Mouse (Mus musculus): Measurements from ENCODE around the gene Cmah. TPM values are rescaled to one million over a fixed set of nuclear protein-coding genes. Genes with fewer than 3 reads are reported as not detected.

The Cmah gene
- total and polyA plus RNA-seq, 3 experiments: 1.4 to 2.2 TPM; not detected in 1

DNA sequence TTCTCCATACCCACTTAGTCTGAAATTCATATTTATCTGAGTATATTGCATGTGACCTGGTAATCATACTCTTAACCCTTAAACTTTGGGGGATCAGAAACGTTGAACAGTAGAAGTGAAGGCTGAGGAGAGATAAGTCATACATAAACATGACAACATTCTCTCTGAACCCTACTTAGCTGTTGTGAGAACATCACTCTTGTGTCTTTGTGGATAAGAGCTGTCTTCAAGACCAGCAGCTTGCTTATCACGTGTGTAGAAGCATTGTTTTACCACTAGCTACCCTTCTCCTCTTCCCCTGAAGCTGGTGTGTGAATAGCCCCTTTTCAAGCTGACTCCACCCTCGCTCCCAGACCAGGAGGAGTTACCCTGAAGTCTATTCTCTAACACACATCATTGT lies 94.8 kb downstream of the Cmah start (continued):
- no peak for TF ChIP-seq USF2 (IDR thresholded peaks at IDR 0.05; ENCODE audit: borderline replicate concordance in 1 of 2, insufficient read depth in 1 of 2, low read depth in 1 of 2, low read length in 2 of 2)

GRCm38 (mm10) chr13:24430215-24430614 lies 103.0 kb downstream of the Cmah start:
- H3K36me3 ChIP-seq (ENCODE audit: control insufficient read depth in 1 of 2, insufficient read depth in 2 of 2, low read length in 2 of 2): no peaks in the 10 kb centered on the region
- H3K27ac ChIP-seq (ENCODE audit: control insufficient read depth, low read depth, low read length): no peak overlapping the region
- H3K4me3 ChIP-seq (ENCODE audit: control insufficient read depth in 1 of 2, insufficient read depth in 1 of 2, low read depth in 2 of 2, low read length in 2 of 2): no peak overlapping the region
- H3K9me3 ChIP-seq (replicated peaks; ENCODE audit: insufficient read depth, low read length): no peaks in the 10 kb centered on the region
- no peaks in the 10 kb centered on the region; a peak in 2 of 4 replicates for H3K27me3 ChIP-seq (ENCODE audit: control insufficient read depth in 1 of 2, insufficient read depth in 2 of 2, low read length in 2 of 2)
- H3K9ac ChIP-seq (ENCODE audit: control insufficient read depth, low read depth, low read length, poor library complexity, severe bottlenecking): no peak overlapping the region
- H3K4me1 ChIP-seq (ENCODE audit: control insufficient read depth in 1 of 2, insufficient read depth in 2 of 2, low read length in 2 of 2): no peaks in the 10 kb centered on the region
- no peak for TF ChIP-seq POLR2AphosphoS2 (IDR thresholded peaks at IDR 0.05; ENCODE audit: low read length)
- no peak for TF ChIP-seq NRF1 (IDR thresholded peaks at IDR 0.05; ENCODE audit: insufficient read depth, low read depth, low read length, poor library complexity, severe bottlenecking)
- no peak for TF ChIP-seq MAX (IDR thresholded peaks at IDR 0.05; ENCODE audit: low read length)
- TF ChIP-seq USF2 (IDR thresholded peaks at IDR 0.05; ENCODE audit: borderline replicate concordance in 1 of 2, insufficient read depth in 1 of 2, low read depth in 1 of 2, low read length in 2 of 2): no peak
- no peak for TF ChIP-seq POLR2A (IDR thresholded peaks at IDR 0.05; ENCODE audit: control insufficient read depth in 1 of 2, insufficient read depth in 1 of 2, low read depth in 1 of 2, low read length in 2 of 2, poor library complexity in 1 of 2)
- no peak for TF ChIP-seq TCF12 (IDR thresholded peaks at IDR 0.05; ENCODE audit: low read depth, low read length)
- no peak for TF ChIP-seq GATA1 (IDR thresholded peaks at IDR 0.05; ENCODE audit: low read depth, low read length)
- no peak for TF ChIP-seq MXI1 (IDR thresholded peaks at IDR 0.05; ENCODE audit: low read depth, low read length)
- TF ChIP-seq SIN3A (IDR thresholded peaks at IDR 0.05; ENCODE audit: low read length): no peak
- TF ChIP-seq BHLHE40 (IDR thresholded peaks at IDR 0.05; ENCODE audit: borderline replicate concordance, low read depth, low read length): no peak
- no peak for TF ChIP-seq MYB (IDR thresholded peaks at IDR 0.05; ENCODE audit: low read depth, low read length)
- TF ChIP-seq KAT2A (conservative IDR thresholded peaks at IDR 0.05; ENCODE audit: low read depth, low read length): no peak
- no peaks in the 10 kb centered on the region for H3K79me2 ChIP-seq (ENCODE audit: control insufficient read depth, insufficient read depth, low read length, poor library complexity)
- DNase-seq (ENCODE audit: low read depth, low spot score): no peak

DNA sequence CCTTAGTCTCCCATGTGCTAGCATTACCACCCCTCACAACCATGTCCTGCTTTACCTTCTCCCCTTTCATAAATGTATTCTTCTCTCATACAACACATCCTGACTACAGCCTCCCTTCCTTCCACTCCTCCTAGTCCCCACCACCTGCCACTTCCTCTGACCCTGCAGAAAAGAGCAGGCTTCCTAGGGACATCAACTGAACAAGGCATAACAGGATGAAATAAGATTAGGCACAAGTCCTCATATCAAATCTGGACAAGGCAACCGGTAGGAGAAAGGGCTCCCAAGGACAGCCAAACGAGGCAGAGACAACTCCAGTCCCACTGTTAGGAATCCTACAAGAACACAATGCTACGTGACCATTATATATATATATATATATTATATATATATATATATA lies 104.4 kb downstream of the Cmah start:
- no peaks in the 10 kb centered on the region for H3K4me1 ChIP-seq (ENCODE audit: control insufficient read depth in 1 of 2, insufficient read depth in 2 of 2, low read length in 2 of 2)
- no peak for TF ChIP-seq NRF1 (IDR thresholded peaks at IDR 0.05; ENCODE audit: insufficient read depth, low read depth, low read length, poor library complexity, severe bottlenecking)
- TF ChIP-seq MXI1 (IDR thresholded peaks at IDR 0.05; ENCODE audit: low read depth, low read length): no peak
- TF ChIP-seq ZMIZ1 (IDR thresholded peaks at IDR 0.05; ENCODE audit: low read depth, low read length): no peak
- TF ChIP-seq RAD21 (IDR thresholded peaks at IDR 0.05; ENCODE audit: low read depth, low read length): no peak
- TF ChIP-seq MAFK (IDR thresholded peaks at IDR 0.05; ENCODE audit: borderline replicate concordance, low read depth, low read length): no peak
- no peak for TF ChIP-seq SMC3 (IDR thresholded peaks at IDR 0.05; ENCODE audit: low read depth, low read length)
- no peak for TF ChIP-seq POLR2AphosphoS2 (IDR thresholded peaks at IDR 0.05; ENCODE audit: low read length)
- no peak for TF ChIP-seq TBP (IDR thresholded peaks at IDR 0.05; ENCODE audit: low read depth, low read length)

More for the DNA sequence above, 104.4 kb downstream of the Cmah start:
- Histone ChIP-seq H3K36me3 (ENCODE audit: control insufficient read depth in 1 of 2, insufficient read depth in 2 of 2, low read length in 2 of 2) (no peaks in the 10 kb centered on the region), H3K9me3 (replicated peaks; ENCODE audit: insufficient read depth, low read length) (no peaks in the 10 kb centered on the region), H3K4me3 (ENCODE audit: control insufficient read depth in 1 of 2, insufficient read depth in 1 of 2, low read depth in 2 of 2, low read length in 2 of 2) (no peak overlapping the region), H3K27ac (ENCODE audit: control insufficient read depth, low read depth, low read length) (no peak overlapping the region), H3K79me2 (ENCODE audit: control insufficient read depth, insufficient read depth, low read length, poor library complexity) (no peaks in the 10 kb centered on the region), H3K9ac (ENCODE audit: control insufficient read depth, low read depth, low read length, poor library complexity, severe bottlenecking) (no peak overlapping the region), H3K27me3 (ENCODE audit: control insufficient read depth in 1 of 2, insufficient read depth in 2 of 2, low read length in 2 of 2) (no peaks in the 10 kb centered on the region; a peak in 2 of 4 replicates)
- no peak for DNase-seq (ENCODE audit: low read depth, low spot score)
